9 mouse cellular contexts compared by ENCODE assay signal in the genomic region with DNA sequence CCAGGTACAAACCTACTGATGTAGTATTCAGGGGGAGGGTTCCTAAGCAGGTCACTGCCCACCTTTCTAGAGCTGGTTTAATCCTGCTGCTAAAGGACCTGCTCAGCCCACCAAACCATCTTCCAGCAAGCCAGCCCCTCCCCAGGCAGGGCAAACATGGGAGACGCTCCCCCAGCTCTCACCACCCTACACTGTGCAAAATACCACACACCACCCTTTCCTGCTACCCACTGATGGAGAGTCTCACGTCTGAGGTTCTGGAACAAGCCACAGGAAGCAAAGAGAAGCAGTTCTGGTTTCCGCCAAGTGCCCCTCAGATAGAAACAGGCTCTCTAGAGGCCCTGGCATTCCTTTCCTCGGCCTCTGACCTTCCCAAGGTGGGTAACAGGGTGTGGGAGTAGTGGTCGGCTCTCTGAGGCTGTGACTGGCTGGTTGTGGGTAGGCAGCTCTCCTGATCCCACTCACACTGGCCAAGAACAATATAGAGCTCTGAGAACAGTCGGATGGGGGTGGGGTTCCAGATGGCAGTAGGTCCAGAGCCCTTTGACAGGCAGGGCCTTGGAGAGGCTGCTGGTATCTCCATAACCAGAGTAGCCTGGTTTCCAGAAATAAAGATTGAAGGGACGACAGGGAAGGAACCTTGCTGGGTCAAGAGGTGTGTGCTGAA. TPM values are rescaled to one million over a fixed set of nuclear protein-coding genes. Genes with fewer than 3 reads are reported as not detected.
DNase-seq lines count a peak whose midpoint lies in the region; ATAC-seq lines count a peak whose summit lies in the region.
"Had no signal": no experiment of that assay in that cellular context is flagged by ENCODE, and none has a peak within 500 bp of the region (broad histone marks: within the 10 kb centered on the region; RNA-seq: fewer than 3 reads in every experiment).

No protein-coding gene starts in this region.

- peak overlapping the region; percentile 99 for H3K4me2 ChIP-seq in forebrain, embryonic 13.5 days
- no peak overlapping the region for H3K4me2 ChIP-seq in limb, embryonic 15.5 days

- H3K4me3 ChIP-seq in heart, embryonic 10.5 days, result peak overlapping the region; percentile 63
- H3K4me3 ChIP-seq in forebrain, embryonic 13.5 days, result peak overlapping the region; percentile 71
- peak overlapping the region; percentile 40; the same call in 1 of the 2 replicates for H3K4me3 ChIP-seq in limb, embryonic 15.5 days

- H3K27ac ChIP-seq in heart, embryonic 10.5 days, result no peak overlapping the region; the same call in 1 of the 2 replicates
- H3K27ac ChIP-seq in forebrain, embryonic 13.5 days, result peak overlapping the region; percentile 80; the same call in 1 of the 2 replicates
- H3K27ac ChIP-seq in limb, embryonic 15.5 days, result no peak overlapping the region

- peaks cover 18% of the 10 kb centered on the region for H3K4me1 ChIP-seq in heart, embryonic 10.5 days
- H3K4me1 ChIP-seq in forebrain, embryonic 13.5 days, result peaks cover 16% of the 10 kb centered on the region
- peaks cover 14% of the 10 kb centered on the region for H3K4me1 ChIP-seq in limb, embryonic 15.5 days

- H3K9ac ChIP-seq in forebrain, embryonic 13.5 days, result peak overlapping the region; percentile 82
- no peak overlapping the region for H3K9ac ChIP-seq in limb, embryonic 15.5 days

- DNase-seq in heart, embryonic 10.5 days (ENCODE audit: low spot score), result no peak
- no peak for DNase-seq in heart, adult 9 months (ENCODE audit: low spot score in 2 of 2)
- DNase-seq in MN1 (ENCODE audit: low spot score), result peak; percentile 72
- DNase-seq in frontal cortex, postnatal 25 days (ENCODE audit: low spot score in 2 of 2), result no peak
- DNase-seq in right cerebral cortex, adult 2 months (ENCODE audit: low spot score in 2 of 2), result no peak
- no peak for DNase-seq in urinary bladder, postnatal 25 days (ENCODE audit: low spot score)
- DNase-seq: lung, adult 18-20 months had no signal

- peaks cover 78% of the 10 kb centered on the region for H3K27me3 ChIP-seq in heart, embryonic 10.5 days (ENCODE audit: insufficient read depth, poor library complexity, severe bottlenecking)
- H3K27me3 ChIP-seq in forebrain, embryonic 13.5 days, result peaks cover 9% of the 10 kb centered on the region; the same call in 1 of the 2 replicates
- H3K27me3 ChIP-seq in limb, embryonic 15.5 days, result peaks cover 68% of the 10 kb centered on the region

- H3K9me3 ChIP-seq in heart, embryonic 10.5 days, result no peaks in the 10 kb centered on the region
- H3K9me3 ChIP-seq in forebrain, embryonic 13.5 days (replicated peaks), result no peaks in the 10 kb centered on the region
- no peaks in the 10 kb centered on the region for H3K9me3 ChIP-seq in limb, embryonic 15.5 days

- H3K36me3 ChIP-seq in heart, embryonic 10.5 days, result no peaks in the 10 kb centered on the region
- H3K36me3 ChIP-seq in forebrain, embryonic 13.5 days (ENCODE audit: poor library complexity, severe bottlenecking), result no peaks in the 10 kb centered on the region
- no peaks in the 10 kb centered on the region for H3K36me3 ChIP-seq in limb, embryonic 15.5 days

- peak; percentile 19 for ATAC-seq in forebrain, embryonic 13.5 days
- ATAC-seq in limb, embryonic 15.5 days (ENCODE audit: insufficient number of reproducible peaks, low FRiP score, low TSS enrichment, low read depth), result 0 out of 2 replicates have a peak, but pooled peaks have one; percentile 12

- 25% methylated on average over 7 of the region's 7 CpGs for WGBS in heart, embryonic 10.5 days
- WGBS in forebrain, embryonic 13.5 days, result 42% methylated on average over 7 of the region's 7 CpGs
- 30% methylated on average over 7 of the region's 7 CpGs for WGBS in limb, embryonic 15.5 days

RNA-seq across cellular contexts. Expression of gene Hid1, which starts 1.4 kb away (rescaled TPM):
- 5.5 and 8.6 TPM in 2 replicates for polyA plus RNA-seq in heart, embryonic 10.5 days (2016; fragmentation: Nextera tagmentation; extraction: Ambion mirVana)
- polyA plus RNA-seq in forebrain, embryonic 13.5 days (2015; fragmentation: Nextera tagmentation; extraction: Ambion mirVana), result 32.9 and 36.4 TPM in 2 replicates
- 3.8 and 3.9 TPM in 2 replicates for polyA plus RNA-seq in limb, embryonic 15.5 days (2015; fragmentation: Nextera tagmentation; extraction: Ambion mirVana)

RNA-seq across cellular contexts. Expression of gene Cdr2l, which starts 15.5 kb away (rescaled TPM):
- polyA plus RNA-seq in heart, embryonic 10.5 days (2016; fragmentation: Nextera tagmentation; extraction: Ambion mirVana), result 8.2 and 11.3 TPM in 2 replicates
- polyA plus RNA-seq in forebrain, embryonic 13.5 days (2015; fragmentation: Nextera tagmentation; extraction: Ambion mirVana), result 20.7 and 20.9 TPM in 2 replicates
- polyA plus RNA-seq in limb, embryonic 15.5 days (2015; fragmentation: Nextera tagmentation; extraction: Ambion mirVana), result 9.2 and 10.8 TPM in 2 replicates

RNA-seq across cellular contexts. Expression of gene Otop3, which starts 31.6 kb away (rescaled TPM):
- 0.05 TPM in 1 of 2 replicates, not detected in the other for polyA plus RNA-seq in heart, embryonic 10.5 days (2016; fragmentation: Nextera tagmentation; extraction: Ambion mirVana)
- 0.14 TPM in 1 of 2 replicates, not detected in the other for polyA plus RNA-seq in forebrain, embryonic 13.5 days (2015; fragmentation: Nextera tagmentation; extraction: Ambion mirVana)
- polyA plus RNA-seq in limb, embryonic 15.5 days (2015; fragmentation: Nextera tagmentation; extraction: Ambion mirVana), result 0.10 and 0.11 TPM in 2 replicates

RNA-seq across cellular contexts. Expression of gene Mrpl58, which starts 37.4 kb away (rescaled TPM):
- 184 and 202 TPM in 2 replicates for polyA plus RNA-seq in heart, embryonic 10.5 days (2016; fragmentation: Nextera tagmentation; extraction: Ambion mirVana)
- 246 and 248 TPM in 2 replicates for polyA plus RNA-seq in forebrain, embryonic 13.5 days (2015; fragmentation: Nextera tagmentation; extraction: Ambion mirVana)
- 141 and 142 TPM in 2 replicates for polyA plus RNA-seq in limb, embryonic 15.5 days (2015; fragmentation: Nextera tagmentation; extraction: Ambion mirVana)

RNA-seq across cellular contexts. Expression of gene Ush1g, which starts 44.3 kb away (rescaled TPM):
- polyA plus RNA-seq in heart, embryonic 10.5 days (2016; fragmentation: Nextera tagmentation; extraction: Ambion mirVana), result 0.26 and 0.34 TPM in 2 replicates
- not detected in 2 replicates for polyA plus RNA-seq in forebrain, embryonic 13.5 days (2015; fragmentation: Nextera tagmentation; extraction: Ambion mirVana)
- polyA plus RNA-seq in limb, embryonic 15.5 days (2015; fragmentation: Nextera tagmentation; extraction: Ambion mirVana), result 0.04 TPM in 1 of 2 replicates, not detected in the other
